Comparison of ENCODE assay signal across 9 mouse cellular contexts in genomic region chr16:25263520-25264149, GRCm38 (mm10). TPM values are rescaled to one million over a fixed set of nuclear protein-coding genes. Genes with fewer than 3 reads are reported as not detected.
DNase-seq lines count a peak whose midpoint lies in the region; ATAC-seq and TF ChIP-seq lines count a peak whose summit lies in the region.
"Had no signal": no experiment of that assay in that cellular context is flagged by ENCODE, and none has a peak within 500 bp of the region (broad histone marks: within the 10 kb centered on the region; RNA-seq: fewer than 3 reads in every experiment).

No protein-coding gene starts in this region.

- H3K4me2 ChIP-seq in forebrain, postnatal 0 days (ENCODE audit: low read depth), result no peak overlapping the region
- H3K4me2 ChIP-seq in hindbrain, embryonic 11.5 days (replicated peaks; ENCODE audit: low read depth, low read length), result no peak overlapping the region

- peak; percentile 77 for ATAC-seq in forebrain, postnatal 0 days
- peak; percentile 66 for ATAC-seq in hindbrain, embryonic 11.5 days (ENCODE audit: low FRiP score)
- ATAC-seq in megakaryocyte-erythroid progenitor cell, adult 5-6 weeks (replicated peaks; ENCODE audit: low FRiP score, low TSS enrichment, poor library complexity, severe bottlenecking), result peak; percentile 75; the same call in 1 of the 2 replicates

- H3K9me3 ChIP-seq in forebrain, postnatal 0 days (ENCODE audit: low read length), result no peaks in the 10 kb centered on the region
- H3K9me3 ChIP-seq in hindbrain, embryonic 11.5 days (ENCODE audit: control insufficient read depth, low read length), result no peaks in the 10 kb centered on the region

- no peak overlapping the region for H3K27ac ChIP-seq in forebrain, postnatal 0 days (ENCODE audit: low read depth, low read length)
- H3K27ac ChIP-seq in hindbrain, embryonic 11.5 days (ENCODE audit: low read depth, low read length), result no peak overlapping the region
- H3K27ac ChIP-seq: macrophage had no signal

- 40% methylated on average over 9 of the region's 9 CpGs for WGBS in forebrain, postnatal 0 days
- WGBS in hindbrain, embryonic 11.5 days, result 44% methylated on average over 9 of the region's 9 CpGs

- H3K4me1 ChIP-seq in forebrain, postnatal 0 days (ENCODE audit: insufficient read depth), result no peaks in the 10 kb centered on the region
- no peaks in the 10 kb centered on the region for H3K4me1 ChIP-seq in hindbrain, embryonic 11.5 days (replicated peaks; ENCODE audit: control insufficient read depth, insufficient read depth, low read length)

- no peak overlapping the region for H3K9ac ChIP-seq in forebrain, postnatal 0 days
- H3K9ac ChIP-seq in hindbrain, embryonic 11.5 days (ENCODE audit: low read depth, low read length), result no peak overlapping the region

- peak; percentile 96 for TF ChIP-seq CTCF in forebrain, postnatal 0 days (IDR thresholded peaks at IDR 0.05; ENCODE audit: low read depth)

- DNase-seq in NIH3T3 (ENCODE audit: low read depth), result peak; percentile 93
- peak; percentile 57 for DNase-seq in cerebellum, adult 11-12 months
- peak; percentile 93 for DNase-seq in forebrain, postnatal 0 days
- DNase-seq in hindbrain, embryonic 11.5 days (ENCODE audit: low spot score), result peak; percentile 93
- DNase-seq in layer of hippocampus, postnatal 14 days (ENCODE audit: low spot score in 2 of 2), result peak; percentile 86 to 88
- peak; percentile 86 to 93 for DNase-seq in right cerebral cortex, postnatal 10 days (ENCODE audit: low spot score in 2 of 2)
- peak; percentile 69 to 82 for DNase-seq in urinary bladder, postnatal 36 days (ENCODE audit: low spot score in 2 of 2)

- no peaks in the 10 kb centered on the region for H3K36me3 ChIP-seq in forebrain, postnatal 0 days (ENCODE audit: insufficient read depth)
- H3K36me3 ChIP-seq in hindbrain, embryonic 11.5 days (ENCODE audit: control insufficient read depth, insufficient read depth, low read length), result no peaks in the 10 kb centered on the region

- H3K4me3 ChIP-seq in forebrain, postnatal 0 days (ENCODE audit: low read depth, low read length), result no peak overlapping the region
- no peak overlapping the region for H3K4me3 ChIP-seq in hindbrain, embryonic 11.5 days (ENCODE audit: low read depth, low read length)

- no peaks in the 10 kb centered on the region for H3K27me3 ChIP-seq in forebrain, postnatal 0 days (ENCODE audit: insufficient read depth, low read length)
- no peaks in the 10 kb centered on the region for H3K27me3 ChIP-seq in hindbrain, embryonic 11.5 days (ENCODE audit: control insufficient read depth, insufficient read depth, low read length)

RNA-seq across cellular contexts. Expression of gene Tprg, which starts 23.0 kb away (rescaled TPM):
- not detected in 2 replicates for total RNA-seq in forebrain, postnatal 0 days (2014; rRNA removed)
- not detected in 2 replicates for polyA plus RNA-seq in forebrain, postnatal 0 days (2015; fragmentation: Nextera tagmentation; extraction: Ambion mirVana)
- polyA plus RNA-seq in hindbrain, embryonic 11.5 days (2014; fragmentation: Nextera tagmentation; extraction: Ambion mirVana), result not detected in 2 replicates
- total RNA-seq in layer of hippocampus, postnatal 14 days (2021), result not detected
- not detected in 2 replicates for total RNA-seq in megakaryocyte-erythroid progenitor cell, adult 5-6 weeks (2014; fragmentation: Nextera tagmentation)
- not detected in 2 replicates for total RNA-seq in megakaryocyte-erythroid progenitor cell, adult 5-6 weeks (2017)
- polyA plus RNA-seq: macrophage had no signal
